Mouse (Mus musculus) right cerebral cortex, adult 2 months (tissue): ENCODE data around the gene Wwox.

Source experiments
- DNase-seq, 2 experiments: peaks; one replicate each; pipeline ENCODE4 v3.0.0; 2021 to 2022; ENCODE audit warnings: low spot score in 2 of 2

Wwox gene

GRCm38 (mm10) chr8:114541132-114541531 lies 101.7 kb downstream of the Wwox start:
- peak; percentile 21 to 42 for DNase-seq

- DNase-seq, result no peak
Observed at GRCm38 (mm10) chr8:114548360-114548759, 108.9 kb downstream of the Wwox start.

- no peak for DNase-seq
Observed at GRCm38 (mm10) chr8:114548837-114549236, 109.4 kb downstream of the Wwox start.

- no peak for DNase-seq
Observed at GRCm38 (mm10) chr8:114550029-114550428, 110.6 kb downstream of the Wwox start.

GRCm38 (mm10) chr8:114552606-114553005 lies 113.2 kb downstream of the Wwox start:
- DNase-seq, result no peak

GRCm38 (mm10) chr8:114554966-114555365 lies 115.5 kb downstream of the Wwox start:
- no peak for DNase-seq

DNA sequence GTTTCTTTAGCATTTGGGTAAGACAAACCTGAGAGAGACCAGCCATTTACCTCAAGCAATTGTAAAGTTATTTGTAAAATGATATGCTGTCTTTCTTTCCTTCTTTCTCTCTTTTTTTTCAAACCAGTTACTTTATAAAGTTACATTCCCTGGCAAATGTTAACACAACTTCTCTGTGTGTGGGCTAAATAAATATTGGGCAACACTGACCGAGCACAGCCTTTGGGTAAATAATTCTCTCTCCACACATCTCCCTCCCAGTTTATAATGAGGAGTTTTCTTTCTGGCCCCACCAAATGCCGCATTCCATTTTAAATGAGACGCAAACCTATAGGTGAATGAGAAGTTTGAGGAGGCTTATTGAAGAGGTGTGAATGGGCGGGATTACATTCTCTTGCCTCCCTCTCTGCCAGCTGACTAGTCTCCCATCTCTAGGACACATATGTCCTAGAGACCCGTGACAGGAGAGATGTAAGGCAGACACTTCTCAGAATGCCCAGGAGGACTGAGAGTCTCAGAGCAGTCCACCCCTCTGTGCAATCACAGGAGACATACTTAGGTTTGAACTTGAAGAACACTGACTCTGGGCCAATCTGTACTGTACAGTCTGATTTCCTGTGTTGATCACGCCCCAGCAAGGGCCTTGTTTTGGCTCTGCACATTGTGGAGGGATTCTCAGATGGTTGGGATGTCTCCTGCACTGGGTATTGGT lies 116.2 kb downstream of the Wwox start:
- DNase-seq, result no peak

DNA sequence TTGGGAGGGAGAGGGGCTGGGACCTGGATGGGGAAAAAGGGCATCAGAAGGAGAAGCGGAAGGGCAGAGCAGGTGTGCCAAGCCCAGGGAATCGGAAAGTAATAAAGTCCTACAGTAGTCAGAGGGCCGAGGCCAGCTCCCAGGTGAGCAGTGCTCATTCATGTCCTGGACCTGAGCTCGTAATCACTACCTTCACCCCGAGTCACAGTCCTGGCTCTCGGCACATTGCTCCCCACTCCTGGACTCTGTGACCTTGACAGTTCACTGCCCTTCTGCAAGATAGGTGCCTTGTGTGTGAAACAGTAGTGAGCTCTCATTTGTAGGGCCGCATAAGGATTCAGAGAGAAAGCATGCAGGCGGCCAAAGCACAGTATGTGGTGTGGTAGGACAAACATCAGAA lies 121.7 kb downstream of the Wwox start:
- no peak for DNase-seq

DNA sequence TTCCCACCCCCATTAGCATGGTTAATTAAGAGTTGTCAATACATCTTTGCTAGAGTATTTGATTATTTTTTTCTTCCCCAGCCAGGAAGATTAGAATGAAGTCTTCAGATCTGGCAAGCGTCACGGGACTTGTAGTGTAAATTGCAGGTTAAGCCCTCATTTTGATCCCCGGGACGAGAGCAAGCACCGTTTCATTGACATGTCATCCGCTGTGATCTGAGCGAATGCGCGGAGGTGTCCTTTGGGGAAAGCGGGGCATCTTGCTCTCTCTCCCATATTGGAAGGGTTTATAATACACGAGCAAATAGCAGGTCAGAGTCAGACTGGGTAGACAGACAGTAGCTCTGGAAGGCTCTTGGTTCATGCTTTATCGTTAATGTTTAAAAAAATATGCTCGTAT lies 123.0 kb downstream of the Wwox start:
- no peak for DNase-seq

- DNase-seq, result no peak
Observed at GRCm38 (mm10) chr8:114563361-114563760, 123.9 kb downstream of the Wwox start.

- DNase-seq, result no peak
Observed at GRCm38 (mm10) chr8:114564036-114564435, 124.6 kb downstream of the Wwox start.

DNA sequence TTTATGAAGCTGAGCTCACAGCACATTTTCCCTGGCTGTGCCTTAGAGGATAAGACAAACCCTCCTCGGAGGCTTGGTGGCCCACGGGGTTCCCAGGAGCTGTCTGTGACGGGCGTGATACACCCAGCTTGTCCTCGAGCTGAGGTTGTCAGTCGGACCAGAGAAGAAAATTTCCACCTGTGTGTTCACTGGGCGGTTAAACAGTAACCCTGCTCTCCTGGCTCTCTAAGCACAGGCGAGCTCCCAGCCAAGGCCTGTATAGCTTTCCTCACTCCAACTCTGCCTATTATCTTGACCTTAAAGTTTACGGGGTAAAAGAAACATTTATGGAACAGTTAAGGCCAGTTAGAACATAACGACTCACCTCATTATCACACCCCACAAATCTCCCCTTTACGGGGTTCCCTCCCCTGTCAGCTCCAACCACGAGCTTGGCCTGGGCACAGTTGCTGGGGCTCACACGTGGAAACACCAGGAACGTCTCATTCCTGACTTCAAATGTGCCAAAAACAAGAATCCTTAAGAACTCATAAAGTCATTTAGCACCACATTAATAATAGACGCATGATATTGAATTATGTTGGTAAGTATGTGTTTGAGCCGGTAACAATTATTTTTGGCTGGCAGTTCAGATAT lies 129.2 kb downstream of the Wwox start:
- DNase-seq, result no peak

DNA sequence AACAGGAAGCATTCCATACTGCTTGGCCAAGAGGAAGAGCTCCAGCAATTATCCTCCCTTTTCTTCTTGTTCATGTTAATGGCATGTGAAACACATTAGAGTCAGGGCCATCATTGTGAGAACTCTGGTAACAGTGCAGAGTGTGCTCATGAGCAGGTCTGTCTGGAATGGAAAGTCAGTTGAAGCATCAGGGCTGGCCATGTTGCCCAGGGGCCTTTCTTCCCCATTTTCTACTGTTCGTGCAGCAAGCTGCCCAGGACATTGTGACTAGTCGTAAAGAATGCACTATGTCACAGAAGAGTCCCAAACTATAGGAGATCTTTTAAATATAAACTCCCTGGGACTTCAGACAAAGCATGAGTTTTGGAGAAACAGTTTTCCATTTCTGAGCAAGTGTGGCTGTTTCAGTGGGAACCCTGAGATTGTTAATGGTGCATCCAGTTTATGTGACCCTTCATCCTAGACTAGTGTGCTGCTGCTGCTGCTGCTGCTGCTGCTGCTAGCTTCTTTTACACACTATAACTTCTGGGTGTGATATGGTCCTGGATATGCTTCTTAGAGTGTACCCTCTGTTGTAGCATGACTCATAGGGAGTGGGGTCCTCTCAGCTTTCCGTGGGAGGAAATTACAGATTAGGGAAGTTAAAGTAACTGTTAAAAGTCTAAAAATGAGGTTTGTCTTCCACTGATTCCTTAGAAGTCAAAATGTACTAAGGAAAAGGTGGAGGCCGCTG lies 133.7 kb downstream of the Wwox start:
- no peak for DNase-seq

GRCm38 (mm10) chr8:114573747-114574093 lies 134.3 kb downstream of the Wwox start:
- no peak for DNase-seq

DNA sequence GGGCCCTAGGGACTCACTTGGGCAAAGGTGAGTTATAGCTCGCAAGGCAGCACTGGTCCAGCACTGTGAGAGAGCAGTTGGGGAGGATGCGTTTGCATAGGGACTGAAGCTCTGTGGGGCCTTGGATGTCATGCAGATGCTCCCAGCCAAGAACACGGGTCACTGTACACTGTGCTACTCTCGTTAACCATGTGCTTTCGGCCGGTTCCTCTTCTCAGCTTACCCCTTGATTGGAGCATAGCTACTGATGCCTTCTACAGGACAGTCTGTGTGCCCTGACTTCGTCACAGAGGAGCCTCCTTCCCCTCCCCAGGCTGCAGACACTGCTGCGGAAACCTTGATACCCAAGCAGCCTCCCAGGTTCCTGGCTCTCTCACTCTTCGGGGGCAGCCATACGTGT lies 139.8 kb downstream of the Wwox start:
- no peak for DNase-seq

DNA sequence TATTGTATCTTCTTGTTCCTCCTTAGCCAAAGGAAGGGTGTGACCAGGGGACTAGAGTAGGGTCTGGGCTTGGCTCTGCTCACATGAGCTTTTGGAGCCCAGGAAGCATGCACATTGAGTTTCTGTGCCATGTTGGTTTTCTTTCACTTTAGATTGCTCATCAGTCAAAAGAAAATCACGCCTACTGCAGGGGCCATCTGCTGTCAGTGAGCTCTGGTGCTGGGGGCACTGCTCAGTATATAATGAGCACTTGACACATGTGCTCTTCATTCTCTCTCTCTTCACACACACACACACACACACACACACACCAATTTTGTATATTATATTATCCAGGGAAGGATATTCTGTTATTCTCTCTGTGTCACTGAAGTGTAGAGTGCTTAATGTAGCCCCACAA lies 141.2 kb downstream of the Wwox start:
- DNase-seq, result no peak

DNA sequence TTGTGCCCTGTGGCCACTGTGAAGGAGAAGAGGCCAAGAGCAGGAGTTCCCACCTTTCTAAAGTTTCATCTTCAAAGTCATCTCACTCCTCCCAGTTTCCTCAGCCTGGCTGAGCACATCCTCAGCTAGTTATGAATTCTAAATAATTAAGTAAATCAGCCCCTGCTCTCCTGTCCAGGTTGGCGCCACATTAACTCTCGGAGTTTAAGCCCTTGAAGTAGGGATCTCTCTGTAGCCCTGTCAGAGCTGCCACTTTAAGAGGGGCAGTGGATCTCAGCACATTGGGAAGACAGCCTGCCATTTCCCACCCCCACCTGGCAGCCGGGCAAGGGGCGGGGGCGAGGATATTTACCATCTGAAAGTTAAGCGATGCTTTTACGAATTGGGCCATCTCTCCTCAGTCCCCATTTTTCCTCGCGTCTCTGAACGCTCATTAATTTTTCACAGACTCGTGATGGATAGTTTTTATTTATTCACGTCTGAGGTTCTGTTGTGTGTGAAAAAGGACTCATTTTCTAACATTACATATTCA lies 150.9 kb downstream of the Wwox start:
- DNase-seq, result no peak

DNA sequence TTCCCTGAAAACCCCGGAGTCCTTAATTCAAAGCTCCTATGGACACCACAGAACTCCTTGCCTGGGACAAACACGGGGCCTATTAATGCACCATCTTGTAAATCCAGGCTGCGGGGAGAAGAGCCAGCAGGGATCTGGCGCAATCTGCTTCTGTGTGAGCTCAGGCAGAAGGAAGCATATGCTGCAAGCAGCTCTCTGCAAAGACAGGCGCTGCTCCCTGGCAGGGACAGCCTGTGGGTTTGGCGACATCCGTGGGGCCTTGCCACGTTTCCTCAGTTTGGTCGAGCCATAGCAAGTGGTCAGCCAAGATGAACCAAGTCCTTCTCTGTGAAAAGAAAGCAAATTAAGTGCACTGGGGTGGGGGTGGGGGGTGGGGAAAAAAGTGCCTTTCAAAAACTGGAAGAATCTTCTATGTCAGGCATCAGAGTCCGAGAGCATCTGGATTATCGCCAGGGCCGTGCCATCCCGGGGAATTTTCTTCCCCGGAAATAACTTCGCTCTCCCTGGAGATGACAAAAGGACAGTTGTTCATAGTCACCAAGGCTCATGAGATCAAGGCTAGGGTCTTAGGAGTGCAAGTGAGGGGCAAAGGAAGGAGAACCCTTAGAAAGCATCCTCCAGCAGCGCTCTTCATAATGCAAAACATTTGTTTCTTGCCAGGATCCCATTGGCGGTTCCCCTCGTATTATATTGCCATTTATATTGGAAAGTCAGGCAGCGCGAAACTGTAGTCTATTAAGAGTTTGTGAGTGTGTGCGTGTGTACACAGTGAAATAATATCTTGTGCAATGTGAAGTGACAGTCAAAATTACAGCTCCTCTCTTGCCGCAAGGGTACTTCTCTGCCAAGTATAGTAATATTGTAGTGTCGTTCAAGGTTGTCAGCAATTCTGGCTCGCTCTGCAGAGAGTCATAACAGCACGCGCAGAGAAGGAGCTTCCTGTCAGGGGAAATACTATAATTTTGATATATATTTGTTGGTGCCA lies 152.1 kb downstream of the Wwox start:
- peak; percentile 58 to 61 for DNase-seq

DNA sequence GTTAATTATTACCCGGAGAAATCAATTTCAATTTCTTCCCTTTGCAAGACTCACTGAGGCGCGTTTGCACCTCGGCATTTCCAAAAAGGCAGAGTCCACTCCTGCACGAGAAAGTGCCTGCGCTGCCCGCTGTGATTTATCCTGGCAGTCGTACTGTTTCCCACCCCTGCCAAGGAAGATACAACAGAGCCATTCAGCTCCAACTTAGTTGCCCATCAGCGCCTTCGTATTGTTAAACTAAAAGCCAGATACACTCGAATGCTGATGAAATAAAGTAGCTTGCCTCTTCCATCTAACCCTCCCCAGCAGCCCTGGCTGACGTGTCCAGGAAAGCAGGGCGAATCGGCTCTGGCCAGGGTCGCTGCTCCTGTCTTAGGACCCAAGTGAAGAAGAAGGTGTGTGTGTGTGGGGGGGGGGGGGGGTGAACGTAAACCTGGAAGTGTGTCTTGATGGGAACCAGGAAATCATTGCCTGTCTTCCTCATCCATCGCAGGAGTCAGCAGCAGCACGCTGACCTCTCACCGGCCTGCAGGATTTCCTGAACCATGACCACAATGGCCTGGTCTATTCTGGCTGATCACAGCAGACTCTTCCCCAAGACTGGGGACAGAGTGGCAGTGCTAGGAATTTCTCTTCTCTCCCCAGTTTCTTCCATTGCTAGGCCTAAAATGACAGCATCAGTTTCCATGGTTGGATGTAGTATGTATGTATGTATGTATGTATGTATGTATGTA lies 154.1 kb downstream of the Wwox start:
- DNase-seq, result no peak

GRCm38 (mm10) chr8:114594811-114595210 lies 155.4 kb downstream of the Wwox start:
- no peak for DNase-seq

DNA sequence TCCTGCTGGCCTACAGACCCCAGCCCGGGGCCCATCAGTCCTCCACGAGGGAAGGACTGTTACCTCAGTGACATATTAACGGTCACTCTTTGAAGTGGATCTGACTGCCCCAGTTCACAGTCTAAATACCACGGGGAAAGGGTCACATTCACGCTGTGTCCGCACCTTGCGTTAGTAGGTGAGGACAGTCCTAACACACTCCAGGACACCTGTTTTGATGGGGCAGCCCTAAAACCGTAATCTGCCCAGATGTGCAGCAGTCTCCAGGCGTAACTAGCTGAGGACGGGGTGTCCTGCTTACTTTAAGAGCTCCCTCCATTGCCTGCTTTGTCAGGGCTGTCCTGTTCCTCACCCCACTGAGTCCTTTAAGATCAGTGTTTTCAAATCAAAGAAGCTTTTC lies 160.1 kb downstream of the Wwox start:
- no peak for DNase-seq
